Mouse (Mus musculus): ENCODE results near the gene Sord. TPM values are rescaled to one million over a fixed set of nuclear protein-coding genes. Genes with fewer than 3 reads are reported as not detected.

Gene Sord
- total RNA-seq, 2 experiments from 2014 or later = 19.0 to 19.3 TPM

- peak in 1 of 2 experiments; percentile 5 for DNase-seq (ENCODE audit: low spot score in 2 of 2)
- no peak for TF ChIP-seq CTCF (conservative IDR thresholded peaks at IDR 0.05)
- H3K4me3 ChIP-seq = no peak overlapping the region
- H3K27ac ChIP-seq = no peak overlapping the region
Observed at GRCm38 (mm10) chr2:122255997-122256396, 21.4 kb downstream of the Sord start.

DNA sequence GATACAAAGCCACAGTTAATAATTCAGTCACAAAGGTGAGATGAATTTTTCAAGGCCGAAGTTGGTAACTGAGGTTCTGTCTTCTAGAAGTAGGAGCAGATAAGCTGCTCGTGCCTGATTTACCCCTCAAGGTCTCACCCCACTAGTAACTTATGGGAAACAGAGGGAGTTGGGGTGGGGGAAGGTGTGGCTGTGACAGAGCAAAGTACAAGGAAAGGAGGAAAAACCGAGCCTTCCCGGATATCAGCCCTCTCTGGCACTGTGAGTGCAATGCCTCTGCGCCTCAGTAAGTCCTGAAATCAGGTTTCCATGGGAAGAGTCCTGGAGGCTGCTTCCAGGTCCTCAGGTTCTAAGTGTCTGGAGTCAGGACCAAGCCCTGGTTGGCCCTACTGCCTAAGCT lies 26.2 kb downstream of the Sord start:
- Histone ChIP-seq H3K4me3 (no peak overlapping the region), H3K27ac (no peak overlapping the region)
- DNase-seq (ENCODE audit: low spot score in 2 of 2) = no peak
- TF ChIP-seq CTCF (conservative IDR thresholded peaks at IDR 0.05) = no peak

DNA sequence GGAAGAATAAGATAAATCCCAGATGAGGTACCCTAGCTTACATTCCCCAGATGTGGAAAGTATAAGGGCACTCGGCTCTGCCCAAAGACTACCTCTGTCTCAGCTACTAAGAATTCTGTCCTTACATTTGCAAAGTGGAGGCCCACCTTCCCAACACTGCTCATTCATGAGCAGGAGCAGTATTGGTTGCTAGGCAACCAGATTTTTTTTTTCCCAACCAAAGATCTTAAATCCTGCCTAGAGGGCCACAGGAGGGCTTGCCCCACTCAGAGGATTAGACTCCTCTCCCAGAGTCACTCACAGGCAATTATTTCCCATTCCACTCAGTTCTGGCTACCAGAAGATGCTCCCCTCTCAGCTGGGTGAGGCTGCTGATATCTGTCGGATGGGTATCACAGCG lies 30.1 kb downstream of the Sord start:
- no peak for DNase-seq (ENCODE audit: low spot score in 2 of 2)
- Histone ChIP-seq H3K4me3 (no peak overlapping the region), H3K27ac (no peak overlapping the region)
- no peak for TF ChIP-seq CTCF (conservative IDR thresholded peaks at IDR 0.05)

DNA sequence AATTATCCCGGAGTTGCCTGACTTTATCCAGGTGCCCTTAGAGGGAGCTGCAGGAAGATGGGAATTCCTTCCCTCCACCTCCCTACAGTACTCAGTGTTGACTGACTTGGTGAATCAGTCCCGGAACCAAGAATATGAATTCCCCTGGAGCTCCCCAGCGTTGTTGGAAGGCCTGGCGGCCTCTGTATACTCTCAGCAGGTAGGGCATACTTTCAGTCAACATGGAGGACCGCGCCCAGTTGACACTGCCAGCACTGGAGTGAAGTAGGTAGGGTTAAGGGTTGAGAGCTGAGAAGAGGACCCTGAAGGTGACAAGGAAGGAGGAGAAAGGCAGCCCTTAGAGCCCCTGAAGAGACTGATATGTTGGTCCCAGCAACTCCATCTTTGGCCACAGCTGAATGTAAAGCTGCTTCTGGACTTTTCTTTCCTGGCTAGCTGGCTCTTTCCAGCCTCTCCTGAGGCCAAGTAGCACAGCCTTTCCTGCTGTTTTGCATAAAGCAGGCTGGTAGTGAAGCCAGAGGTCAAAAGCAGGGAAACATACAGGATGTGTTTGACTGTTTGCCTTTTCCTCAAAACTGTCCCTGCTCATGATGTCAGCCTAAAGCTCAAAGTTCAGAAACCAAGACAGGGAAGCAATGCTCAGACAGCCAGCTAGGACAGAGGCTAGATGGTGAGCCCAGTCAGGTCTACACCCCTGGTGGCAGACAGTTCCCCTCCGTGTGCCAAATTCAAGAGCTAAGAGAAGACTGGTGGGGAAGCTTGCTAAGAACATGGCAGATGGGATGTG lies 32.1 kb downstream of the Sord start:
- no peak overlapping the region for H3K27ac ChIP-seq
- no peak for TF ChIP-seq CTCF (conservative IDR thresholded peaks at IDR 0.05)
- H3K4me3 ChIP-seq = no peak overlapping the region
- no peak for DNase-seq (ENCODE audit: low spot score in 2 of 2)

GRCm38 (mm10) chr2:122278769-122279168 lies 44.2 kb downstream of the Sord start:
- no peak for TF ChIP-seq CTCF (conservative IDR thresholded peaks at IDR 0.05)
- Histone ChIP-seq H3K27ac (no peak overlapping the region), H3K4me3 (no peak overlapping the region)
- no peak for DNase-seq (ENCODE audit: low spot score in 2 of 2)

DNA sequence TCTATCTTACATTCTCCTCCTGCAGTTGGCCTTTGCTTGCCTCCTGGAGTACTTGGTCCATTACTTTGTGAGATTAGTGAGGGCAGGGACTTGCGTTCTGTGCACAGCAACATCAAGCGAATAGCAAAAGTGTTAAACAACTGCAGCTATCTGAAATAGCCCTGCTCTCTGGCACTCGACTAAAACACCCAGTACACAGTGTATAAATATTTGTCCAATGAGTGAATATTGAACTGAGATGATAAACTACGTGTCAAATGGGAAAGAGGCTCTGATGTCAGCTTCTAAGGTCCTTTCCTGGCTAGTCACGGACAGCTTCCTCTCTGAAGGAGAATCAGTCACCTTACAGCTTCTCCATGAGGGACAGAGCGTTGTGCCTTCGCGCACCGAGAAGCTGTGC lies 49.5 kb downstream of the Sord start:
- no peak for DNase-seq (ENCODE audit: low spot score in 2 of 2)
- H3K27ac ChIP-seq = no peak overlapping the region
- no peak for TF ChIP-seq CTCF (conservative IDR thresholded peaks at IDR 0.05)
- no peak overlapping the region for H3K4me3 ChIP-seq

GRCm38 (mm10) chr2:122286137-122286536 lies 51.6 kb downstream of the Sord start:
- Histone ChIP-seq H3K4me3 (no peak overlapping the region), H3K27ac (no peak overlapping the region)
- no peak for TF ChIP-seq CTCF (conservative IDR thresholded peaks at IDR 0.05)
- DNase-seq (ENCODE audit: low spot score in 2 of 2) = no peak

- Histone ChIP-seq H3K27ac (no peak overlapping the region), H3K4me3 (no peak overlapping the region)
- DNase-seq (ENCODE audit: low spot score in 2 of 2) = no peak
- TF ChIP-seq CTCF (conservative IDR thresholded peaks at IDR 0.05) = no peak
Observed at GRCm38 (mm10) chr2:122294916-122295315, 60.4 kb downstream of the Sord start.

DNA sequence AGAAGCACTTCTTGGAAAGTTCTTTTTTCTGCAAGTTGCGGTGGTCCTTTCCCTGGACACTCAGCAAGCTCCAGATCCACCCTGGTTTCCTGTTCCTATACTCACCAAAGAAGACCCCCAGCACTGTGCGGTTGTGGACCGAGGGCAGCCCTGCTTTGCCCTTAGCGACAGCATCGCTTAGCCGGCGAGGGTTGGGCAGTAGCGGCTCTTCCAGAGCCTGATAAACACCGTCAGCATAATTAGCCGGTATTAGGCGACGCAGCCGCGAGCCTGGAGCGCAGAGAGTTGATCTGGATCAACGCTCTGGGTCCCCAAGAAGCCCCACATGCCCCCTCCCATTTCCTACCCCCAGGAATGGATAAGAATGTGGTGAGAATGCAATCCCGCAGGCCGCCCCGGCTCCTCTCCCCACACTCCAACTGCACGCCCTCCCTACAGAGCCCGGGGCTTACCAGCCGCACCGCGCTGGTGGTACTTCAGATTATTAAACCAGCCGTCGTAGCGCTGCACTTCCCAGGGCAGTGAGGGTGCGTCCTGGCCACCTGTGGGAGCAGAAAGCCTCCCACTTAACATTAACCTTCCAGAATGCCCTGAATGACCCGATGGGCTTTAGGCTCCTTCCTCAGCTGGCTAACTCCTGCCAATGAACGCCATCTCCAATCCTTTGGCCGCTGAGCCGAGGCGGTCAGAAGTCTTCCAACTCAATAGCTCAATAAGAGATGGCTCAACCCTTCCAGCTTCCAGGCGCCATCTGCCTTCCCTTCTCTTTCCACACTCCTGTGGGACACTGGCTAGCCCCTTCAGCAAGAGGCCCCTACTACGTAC lies 62.9 kb downstream of the Sord start:
- Histone ChIP-seq H3K27ac (no peak overlapping the region), H3K4me3 (no peak overlapping the region)
- no peak for TF ChIP-seq CTCF (conservative IDR thresholded peaks at IDR 0.05)
- DNase-seq (ENCODE audit: low spot score in 2 of 2) = no peak

- no peak for DNase-seq (ENCODE audit: low spot score in 2 of 2)
- TF ChIP-seq CTCF (conservative IDR thresholded peaks at IDR 0.05) = no peak
- H3K4me3 ChIP-seq = no peak within 1 kb of the TSS
- H3K27ac ChIP-seq = no peak within 1 kb of the TSS
Observed at GRCm38 (mm10) chr2:122298096-122298499, 63.5 kb downstream of the Sord start, which contains the start of gene Duox2. Gene Duox2 (minus strand): TSS chr2:122298449.

- Histone ChIP-seq H3K27ac (no peak within 1 kb of the TSS), H3K4me3 (no peak within 1 kb of the TSS)
- TF ChIP-seq CTCF (conservative IDR thresholded peaks at IDR 0.05) = no peak
- DNase-seq (ENCODE audit: low spot score in 2 of 2) = no peak
Observed at GRCm38 (mm10) chr2:122298596-122299490, 64.3 kb downstream of the Sord start, which contains the start of gene Duoxa2. Gene Duoxa2 (plus strand): TSS chr2:122298900.

DNA sequence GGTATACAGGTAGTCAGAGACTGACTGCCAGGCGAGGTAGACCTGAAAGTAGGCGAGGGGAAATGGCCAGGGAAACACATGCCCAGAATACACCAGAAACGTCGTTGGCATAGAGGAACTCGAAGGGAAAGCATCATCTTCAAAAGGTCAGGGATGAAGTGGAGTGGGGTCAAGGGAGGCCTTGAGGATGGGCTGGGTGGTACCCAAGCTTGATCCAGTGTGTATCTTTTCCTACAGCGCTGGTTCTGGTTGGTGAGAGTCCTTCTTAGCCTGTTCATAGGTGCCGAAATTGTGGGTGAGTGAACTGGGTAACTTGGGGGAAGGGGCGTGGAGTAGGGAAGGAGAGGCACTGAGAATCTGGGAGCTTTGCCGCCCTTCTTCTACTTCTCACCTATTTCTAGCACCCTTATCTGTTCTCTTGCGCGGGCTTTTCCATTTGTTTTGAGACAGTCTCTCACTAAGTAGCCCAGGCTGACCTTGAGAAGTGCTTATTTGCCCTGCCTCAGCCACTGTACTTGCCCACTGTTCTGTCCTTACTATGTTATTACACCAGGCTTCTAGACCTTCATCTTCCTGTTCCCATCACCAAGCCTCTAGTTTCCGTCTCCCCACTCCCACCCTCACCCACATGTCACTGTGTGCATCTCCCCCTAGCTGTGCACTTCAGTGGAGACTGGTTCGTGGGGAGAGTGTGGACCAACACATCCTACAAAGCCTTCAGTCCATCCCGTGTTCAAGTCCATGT lies 65.5 kb downstream of the Sord start:
- no peak overlapping the region for H3K27ac ChIP-seq
- no peak for DNase-seq (ENCODE audit: low spot score in 2 of 2)
- no peak overlapping the region for H3K4me3 ChIP-seq
- no peak for TF ChIP-seq CTCF (conservative IDR thresholded peaks at IDR 0.05)
